Mouse (Mus musculus) liver, embryonic 11.5 days (tissue): ENCODE results near the gene Olfr507. TPM values are rescaled to one million over a fixed set of nuclear protein-coding genes. Genes with fewer than 3 reads are reported as not detected.

Experiments used
- ATAC-seq: fragments of 200-750 bp; cut with Nextera tagmentation; replicated peaks from 2 replicates; pipeline ENCODE4 v1.8.0; 2017; ENCODE audit warnings: moderate number of reproducible peaks, mild to moderate bottlenecking, moderate TSS enrichment, moderate library complexity; ENCODE audit not compliant: low FRiP score
- DNase-seq: peaks from one replicate; pipeline ENCODE4 v3.0.0-alpha.2; 2017; ENCODE audit warnings: low spot score
- H3K27ac ChIP-seq: fragments of 300-500 bp; sonication (generic); 2 replicates; pipeline ENCODE4 v1.5.1; 2014; ENCODE audit warnings: mild to moderate bottlenecking, low read depth, low read length, control low read depth
- H3K27me3 ChIP-seq: fragments of 300-500 bp; sonication (generic); replicated peaks from 2 replicates; pipeline ENCODE4 v1.6.1; 2014; ENCODE audit warnings: low read length, mixed read lengths; ENCODE audit not compliant: control insufficient read depth, insufficient read depth
- H3K36me3 ChIP-seq: fragments of 300-500 bp; sonication (generic); 2 replicates; pipeline ENCODE4 v1.6.1; 2014; ENCODE audit warnings: mild to moderate bottlenecking, low read length, moderate library complexity, mixed read lengths; ENCODE audit not compliant: control insufficient read depth, insufficient read depth
- H3K4me1 ChIP-seq: fragments of 300-500 bp; sonication (generic); replicated peaks from 2 replicates; pipeline ENCODE4 v1.6.1; 2014; ENCODE audit warnings: low read length, mixed read lengths; ENCODE audit not compliant: control insufficient read depth, insufficient read depth
- H3K4me2 ChIP-seq: fragments of 300-500 bp; sonication (generic); 2 replicates; pipeline ENCODE4 v1.6.1; 2014; ENCODE audit warnings: mild to moderate bottlenecking, control low read depth, moderate library complexity
- H3K4me3 ChIP-seq: fragments of 300-500 bp; sonication (generic); 2 replicates; pipeline ENCODE4 v1.5.1; 2014; ENCODE audit warnings: low read depth, low read length, control low read depth
- H3K9ac ChIP-seq: fragments of 300-500 bp; sonication (generic); 2 replicates; pipeline ENCODE4 v1.6.1; 2014; ENCODE audit warnings: low read depth, low read length, control low read depth
- H3K9me3 ChIP-seq: fragments of 300-500 bp; sonication (generic); 2 replicates; pipeline ENCODE4 v1.6.1; 2016; ENCODE audit warnings: low read length, inconsistent platforms, mixed read lengths; ENCODE audit not compliant: control insufficient read depth
- WGBS: fragments of 180-500 bp; shearing (Covaris S2); extraction: QIAGEN DNeasy Blood & Tissue Kit; methylation state at CpG from one replicate; pipeline ENCODE4 v1.1.7; 2014; 5-methylcytosine and 5-hydroxymethylcytosine counted together
- polyA plus RNA-seq: library from polyadenylated mRNA; unstranded; fragments of >200 nt; fragmentation: Nextera tagmentation; extraction: Ambion mirVana; gene quantifications from 2 replicates; pipeline ENCODE4 v1.2.1, GENCODE M21; 2014

Gene Olfr507
- polyA plus RNA-seq, 1 experiment from 2014 or later: not detected

- Histone ChIP-seq H3K36me3 (no peaks in the 10 kb centered on the region), H3K4me1 (no peaks in the 10 kb centered on the region), H3K27ac (no peak within 1 kb of the TSS), H3K9ac (no peak within 1 kb of the TSS), H3K9me3 (no peaks in the 10 kb centered on the region), H3K27me3 (no peaks in the 10 kb centered on the region), H3K4me3 (no peak within 1 kb of the TSS), H3K4me2 (no peak within 1 kb of the TSS)
- DNase-seq (no peak), ATAC-seq (no peak)
- 83% methylated on average over 1 of the region's 1 CpGs for WGBS
Observed at GRCm38 (mm10) chr7:108666118-108666517, 44.5 kb downstream of the Olfr507 start, which contains the start of gene Olfr510. Gene Olfr510 (plus strand): TSS chr7:108666418.

GRCm38 (mm10) chr7:108671058-108671457 lies 49.4 kb downstream of the Olfr507 start:
- Histone ChIP-seq H3K9ac (no peak overlapping the region), H3K36me3 (no peaks in the 10 kb centered on the region), H3K4me2 (no peak overlapping the region), H3K4me1 (no peaks in the 10 kb centered on the region), H3K9me3 (no peaks in the 10 kb centered on the region), H3K27ac (no peak overlapping the region), H3K27me3 (no peaks in the 10 kb centered on the region), H3K4me3 (no peak overlapping the region)
- DNase-seq: no peak
- ATAC-seq: no peak
- WGBS: 56% methylated on average over 1 of the region's 1 CpGs

Other genes starting within 250 kb of the Olfr507 start
- gene Olfr495, start 228.6 kb upstream of the Olfr507 start, polyA plus RNA-seq: not detected in 2 replicates
- gene Olfr497, start 201.4 kb upstream of the Olfr507 start, polyA plus RNA-seq: not detected in 2 replicates
- not detected in 2 replicates for gene Olfr498, start 156.5 kb upstream of the Olfr507 start, polyA plus RNA-seq
- not detected in 2 replicates for gene Olfr502, start 96.7 kb upstream of the Olfr507 start, polyA plus RNA-seq
- not detected in 2 replicates for gene Olfr503, start 77.3 kb upstream of the Olfr507 start, polyA plus RNA-seq
- gene Olfr504, start 56.0 kb upstream of the Olfr507 start, polyA plus RNA-seq: not detected in 2 replicates
- not detected in 2 replicates for gene Olfr506, start 11.0 kb upstream of the Olfr507 start, polyA plus RNA-seq
- not detected in 2 replicates for gene Olfr508, start 8.2 kb downstream of the Olfr507 start, polyA plus RNA-seq
- gene Olfr509, start 30.1 kb downstream of the Olfr507 start, polyA plus RNA-seq: not detected in 2 replicates
- not detected in 2 replicates for gene Olfr510, start 44.6 kb downstream of the Olfr507 start, polyA plus RNA-seq
- gene Olfr512, start 91.5 kb downstream of the Olfr507 start, polyA plus RNA-seq: not detected in 2 replicates
- gene Olfr513, start 129.2 kb downstream of the Olfr507 start, polyA plus RNA-seq: not detected in 2 replicates
- gene Olfr514, start 204.2 kb downstream of the Olfr507 start, polyA plus RNA-seq: not detected in 2 replicates
- gene Olfr516, start 228.7 kb downstream of the Olfr507 start, polyA plus RNA-seq: not detected in 2 replicates